Mouse (Mus musculus) C2C12 (cell line): Measurements from ENCODE around the gene Map2k1.

Experiments used
- CEBPB ChIP-seq: IDR thresholded peaks from one replicate; pipeline ENCODE4 v1.6.1; 2011; ENCODE audit warnings: low read depth, mild to moderate bottlenecking, control low read depth, moderate library complexity
- CTCF ChIP-seq: IDR thresholded peaks from one replicate; pipeline ENCODE4 v1.5.1; 2011; ENCODE audit not compliant: control insufficient read depth, insufficient read depth, insufficient read length
- FOSL1 ChIP-seq: IDR thresholded peaks from one replicate; pipeline ENCODE4 v1.8.0; 2011; ENCODE audit warnings: mild to moderate bottlenecking, low read length; ENCODE audit not compliant: poor library complexity, insufficient read depth, severe bottlenecking
- MAX ChIP-seq: IDR thresholded peaks from one replicate; pipeline ENCODE4 v1.6.1; 2011; ENCODE audit warnings: mild to moderate bottlenecking, control low read depth
- MYOD1 ChIP-seq: IDR thresholded peaks from one replicate; pipeline ENCODE4 v1.6.1; 2011; ENCODE audit warnings: low read depth; ENCODE audit not compliant: control insufficient read depth, insufficient read length
- MYOG ChIP-seq: IDR thresholded peaks from one replicate; pipeline ENCODE4 v1.6.1; 2011; ENCODE audit not compliant: control insufficient read depth, insufficient read length; ENCODE audit errors: extremely low read depth
- USF1 ChIP-seq: IDR thresholded peaks from one replicate; pipeline ENCODE4 v1.6.1; 2011; ENCODE audit warnings: low read depth, mild to moderate bottlenecking, control low read depth, moderate library complexity

GRCm38 (mm10) chr9:64156641-64157040, 96.8 kb downstream of the Map2k1 start:
- no peak for TF ChIP-seq CTCF
- no peak for TF ChIP-seq MAX
- TF ChIP-seq MYOG: no peak
- TF ChIP-seq USF1: no peak
- no peak for TF ChIP-seq MYOD1
- no peak for TF ChIP-seq CEBPB
- TF ChIP-seq FOSL1: no peak
